Mouse (Mus musculus) embryonic fibroblast, embryonic 13.5 days (primary cell): ENCODE data around the gene Trim72.

Experiments used
- CTCF ChIP-seq: IDR thresholded peaks from 2 replicates; pipeline ENCODE4 v1.5.1; 2011; ENCODE audit warnings: mild to moderate bottlenecking, control low read depth, low read length, moderate library complexity, borderline replicate concordance; ENCODE audit not compliant: insufficient read depth
- POLR2A ChIP-seq: IDR thresholded peaks from 2 replicates; pipeline ENCODE4 v1.6.1; 2011; ENCODE audit warnings: low read depth, mild to moderate bottlenecking, control low read depth, low read length, moderate library complexity

DNA sequence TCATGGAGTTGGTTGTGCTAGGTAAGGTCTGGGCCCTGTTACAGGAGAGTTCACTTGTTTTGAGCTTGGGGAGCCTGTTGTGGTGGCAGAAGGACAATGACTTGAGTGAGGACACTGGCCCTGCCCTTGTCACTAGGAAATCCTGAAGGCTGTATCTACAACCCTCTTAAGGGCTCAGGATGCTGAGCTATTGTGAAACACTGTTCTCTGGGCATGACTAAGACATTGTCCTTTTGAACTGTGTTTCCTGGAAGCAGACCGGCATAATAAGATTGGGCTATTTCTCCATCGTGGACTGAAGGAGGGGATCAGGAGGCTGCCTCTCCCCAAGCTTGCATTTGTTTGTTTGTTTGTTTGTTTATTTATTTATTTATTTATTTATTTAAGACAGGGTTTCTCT, 15.4 kb downstream of the Trim72 start:
- no peak for TF ChIP-seq CTCF
- TF ChIP-seq POLR2A = no peak
